Mouse (Mus musculus) embryonic facial prominence, embryonic 10.5 days (tissue): ENCODE data around the gene Syngr3. TPM values are rescaled to one million over a fixed set of nuclear protein-coding genes. Genes with fewer than 3 reads are reported as not detected.

Experiments
- DNase-seq: peaks from one replicate; pipeline ENCODE4 v3.0.0-alpha.2; 2017; ENCODE audit warnings: low spot score
- H3K27ac ChIP-seq: fragments of 300-500 bp; sonication (generic); replicated peaks from 2 replicates; pipeline ENCODE4 v1.5.1; 2016; ENCODE audit warnings: mild to moderate bottlenecking
- H3K27me3 ChIP-seq: fragments of 300-500 bp; sonication (generic); replicated peaks from 2 replicates; pipeline ENCODE4 v1.6.1; 2016; ENCODE audit warnings: low read depth, mild to moderate bottlenecking; ENCODE audit not compliant: poor library complexity, severe bottlenecking
- H3K36me3 ChIP-seq: fragments of 300-500 bp; sonication (generic); replicated peaks from 2 replicates; pipeline ENCODE4 v1.6.1; 2016; ENCODE audit warnings: mild to moderate bottlenecking, moderate library complexity
- H3K4me1 ChIP-seq: fragments of 300-500 bp; sonication (generic); 2 replicates; pipeline ENCODE4 v1.6.1; 2016
- H3K4me3 ChIP-seq: fragments of 300-500 bp; sonication (generic); 2 replicates; pipeline ENCODE4 v1.5.1; 2016; ENCODE audit warnings: mild to moderate bottlenecking, moderate library complexity
- H3K9me3 ChIP-seq: fragments of 300-500 bp; sonication (generic); 2 replicates; pipeline ENCODE4 v1.6.1; 2016; ENCODE audit warnings: mild to moderate bottlenecking
- WGBS: fragments of 180-500 bp; shearing (Covaris S2); methylation state at CpG from one replicate; pipeline ENCODE4 v1.1.7; 2016; 5-methylcytosine and 5-hydroxymethylcytosine counted together
- polyA plus RNA-seq: library from polyadenylated mRNA; unstranded; fragments of >200 nt; fragmentation: Nextera tagmentation; extraction: Ambion mirVana; gene quantifications from 2 replicates; pipeline ENCODE4 v1.2.1, GENCODE M21; 2016

Gene Syngr3
- polyA plus RNA-seq, 1 experiment from 2014 or later = 8.1 TPM

DNA sequence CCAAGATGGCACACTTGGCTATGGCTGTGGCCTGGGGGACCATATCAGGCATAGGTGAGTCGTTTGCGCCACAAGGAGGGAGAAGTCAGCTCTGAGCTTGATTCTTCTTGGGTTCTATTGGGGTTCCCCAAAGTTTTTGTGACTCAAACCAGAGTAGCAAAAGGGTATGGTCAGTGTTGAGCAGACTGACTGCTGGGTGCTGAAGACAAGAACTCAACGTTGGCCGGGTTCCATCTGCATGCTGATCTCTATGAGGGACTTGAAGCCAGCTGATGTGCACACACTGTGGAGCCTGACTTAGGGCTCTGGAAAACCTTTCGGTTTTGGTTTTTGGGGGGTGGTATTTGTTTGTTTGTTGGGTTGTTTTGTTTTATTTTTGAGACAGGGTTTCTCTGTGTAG, 54.1 kb downstream of the Syngr3 start:
- Histone ChIP-seq H3K4me1 (peaks cover 59% of the 10 kb centered on the region), H3K4me3 (no peak overlapping the region), H3K27me3 (no peaks in the 10 kb centered on the region), H3K27ac (no peak overlapping the region), H3K36me3 (peaks cover 29% of the 10 kb centered on the region), H3K9me3 (no peaks in the 10 kb centered on the region)
- WGBS = 94% methylated on average over 5 of the region's 5 CpGs
- DNase-seq = no peak

Other genes with a start within 250 kb of the Syngr3 start
- 2.5 and 3.6 TPM in 2 replicates for gene Dnase1l2, start 246.8 kb downstream of the Syngr3 start, polyA plus RNA-seq
- gene E4f1, start 219.6 kb downstream of the Syngr3 start, polyA plus RNA-seq = 35.5 and 36.6 TPM in 2 replicates
- gene Pgp, start 219.6 kb downstream of the Syngr3 start, polyA plus RNA-seq = 71.0 and 72.8 TPM in 2 replicates
- gene Bricd5, start 216.1 kb downstream of the Syngr3 start, polyA plus RNA-seq = 0.36 and 0.67 TPM in 2 replicates
- gene Mlst8, start 210.9 kb downstream of the Syngr3 start, polyA plus RNA-seq = 37.5 and 39.0 TPM in 2 replicates
- gene Caskin1, start 201.4 kb downstream of the Syngr3 start, polyA plus RNA-seq = 3.1 and 3.9 TPM in 2 replicates
- 116 and 121 TPM in 2 replicates for gene Traf7, start 162.0 kb downstream of the Syngr3 start, polyA plus RNA-seq
- gene Rab26, start 155.7 kb downstream of the Syngr3 start, polyA plus RNA-seq = 2.6 TPM in 2 replicates
- gene Pkd1, start 140.1 kb downstream of the Syngr3 start, polyA plus RNA-seq = 14.9 and 16.3 TPM in 2 replicates
- 70.2 and 70.4 TPM in 2 replicates for gene Tsc2, start 57.3 kb downstream of the Syngr3 start, polyA plus RNA-seq
- 22.4 and 27.3 TPM in 2 replicates for gene Nthl1, start 57.3 kb downstream of the Syngr3 start, polyA plus RNA-seq
- 31.7 and 37.3 TPM in 2 replicates for gene Slc9a3r2, start 39.6 kb downstream of the Syngr3 start, polyA plus RNA-seq
- not detected in 2 replicates for gene Npw, start 31.5 kb downstream of the Syngr3 start, polyA plus RNA-seq
- 29.0 and 30.4 TPM in 2 replicates for gene Zfp598, start 20.3 kb downstream of the Syngr3 start, polyA plus RNA-seq
- 48.9 and 52.3 TPM in 2 replicates for gene Gfer, start 6.2 kb upstream of the Syngr3 start, polyA plus RNA-seq
- gene Noxo1, start 6.3 kb upstream of the Syngr3 start, polyA plus RNA-seq = 0.72 and 1.9 TPM in 2 replicates
- gene Tbl3, start 17.7 kb upstream of the Syngr3 start, polyA plus RNA-seq = 152 and 162 TPM in 2 replicates
- 0.13 and 0.29 TPM in 2 replicates for gene Rnf151, start 28.1 kb upstream of the Syngr3 start, polyA plus RNA-seq
- gene Rps2, start 28.2 kb upstream of the Syngr3 start, polyA plus RNA-seq = 1,693 and 1,819 TPM in 2 replicates
- gene Ndufb10, start 34.5 kb upstream of the Syngr3 start, polyA plus RNA-seq = 193 and 199 TPM in 2 replicates
- not detected in 2 replicates for gene Rpl3l, start 37.9 kb upstream of the Syngr3 start, polyA plus RNA-seq
- 21.6 and 24.6 TPM in 2 replicates for gene Msrb1, start 46.7 kb upstream of the Syngr3 start, polyA plus RNA-seq
- 1.3 and 2.3 TPM in 2 replicates for gene Hs3st6, start 63.0 kb upstream of the Syngr3 start, polyA plus RNA-seq
- gene Meiob, start 114.3 kb upstream of the Syngr3 start, polyA plus RNA-seq = not detected in 2 replicates
- 26.4 and 28.6 TPM in 2 replicates for gene Hagh, start 150.2 kb upstream of the Syngr3 start, polyA plus RNA-seq
- gene Fahd1, start 160.4 kb upstream of the Syngr3 start, polyA plus RNA-seq = 16.7 and 17.4 TPM in 2 replicates
- gene Igfals, start 176.0 kb upstream of the Syngr3 start, polyA plus RNA-seq = 0.49 and 1.2 TPM in 2 replicates
- gene Nubp2, start 196.4 kb upstream of the Syngr3 start, polyA plus RNA-seq = 71.8 and 81.8 TPM in 2 replicates
- gene Spsb3, start 196.7 kb upstream of the Syngr3 start, polyA plus RNA-seq = 47.1 TPM in 2 replicates
- gene Eme2, start 205.1 kb upstream of the Syngr3 start, polyA plus RNA-seq = 30.6 and 33.6 TPM in 2 replicates
- 102 and 105 TPM in 2 replicates for gene Mrps34, start 205.2 kb upstream of the Syngr3 start, polyA plus RNA-seq
- gene Nme3, start 206.5 kb upstream of the Syngr3 start, polyA plus RNA-seq = 47.3 and 50.1 TPM in 2 replicates
- gene Mapk8ip3, start 247.0 kb upstream of the Syngr3 start, polyA plus RNA-seq = 40.8 and 40.9 TPM in 2 replicates